Mouse (Mus musculus): ENCODE data around the gene Fez2. TPM values are rescaled to one million over a fixed set of nuclear protein-coding genes. Genes with fewer than 3 reads are reported as not detected.

Fez2 gene
- polyA plus RNA-seq, 1 experiment from 2014 or later = 18.7 TPM

- 82% methylated on average over 17 of the region's 17 CpGs for WGBS (ENCODE audit: insufficient replicate concordance)
- no peak for ATAC-seq (ENCODE audit: insufficient read depth)
- Histone ChIP-seq H3K27ac (replicated peaks) (no peak overlapping the region), H3K9ac (no peak overlapping the region), H3K4me2 (no peak overlapping the region), H3K27me3 (no peaks in the 10 kb centered on the region), H3K36me3 (replicated peaks) (no peaks in the 10 kb centered on the region), H3K4me1 (replicated peaks) (no peaks in the 10 kb centered on the region), H3K4me3 (replicated peaks) (no peak overlapping the region), H3K9me3 (replicated peaks) (no peaks in the 10 kb centered on the region)
These were observed 70.7 kb downstream of the Fez2 start for GRCm38 (mm10) chr17:78347111-78347801.

- WGBS (ENCODE audit: insufficient replicate concordance) = 84% methylated on average over 3 of the region's 3 CpGs
These were observed 74.3 kb downstream of the Fez2 start for GRCm38 (mm10) chr17:78343688-78344087.

GRCm38 (mm10) chr17:78335250-78335649, 82.7 kb downstream of the Fez2 start:
- ATAC-seq (ENCODE audit: insufficient read depth) = no peak
- H3K27me3 ChIP-seq = no peaks in the 10 kb centered on the region
- WGBS (ENCODE audit: insufficient replicate concordance) = 80% methylated on average over 8 of the region's 8 CpGs

More at GRCm38 (mm10) chr17:78343688-78344087, 74.3 kb downstream of the Fez2 start:
- H3K9ac ChIP-seq = no peak overlapping the region
- H3K4me1 ChIP-seq (replicated peaks) = no peaks in the 10 kb centered on the region
- no peak overlapping the region for H3K4me2 ChIP-seq
- no peak for ATAC-seq (ENCODE audit: insufficient read depth)
- H3K27ac ChIP-seq (replicated peaks) = no peak overlapping the region
- H3K36me3 ChIP-seq (replicated peaks) = no peaks in the 10 kb centered on the region
- H3K4me3 ChIP-seq (replicated peaks) = no peak overlapping the region
- no peaks in the 10 kb centered on the region for H3K27me3 ChIP-seq
- no peaks in the 10 kb centered on the region for H3K9me3 ChIP-seq (replicated peaks)

GRCm38 (mm10) chr17:78333275-78333674, 84.7 kb downstream of the Fez2 start:
- no peak for ATAC-seq (ENCODE audit: insufficient read depth)

More at GRCm38 (mm10) chr17:78335250-78335649, 82.7 kb downstream of the Fez2 start:
- no peaks in the 10 kb centered on the region for H3K9me3 ChIP-seq (replicated peaks)
- H3K4me1 ChIP-seq (replicated peaks) = peaks cover 10% of the 10 kb centered on the region; the same call in 1 of the 2 replicates
- no peak overlapping the region for H3K4me3 ChIP-seq (replicated peaks)
- H3K9ac ChIP-seq = no peak overlapping the region
- no peak overlapping the region for H3K27ac ChIP-seq (replicated peaks)
- no peak overlapping the region for H3K4me2 ChIP-seq
- no peaks in the 10 kb centered on the region for H3K36me3 ChIP-seq (replicated peaks)

GRCm38 (mm10) chr17:78331438-78331837, 86.5 kb downstream of the Fez2 start:
- Histone ChIP-seq H3K4me3 (replicated peaks) (no peak overlapping the region), H3K27ac (replicated peaks) (0 out of 2 replicates have a peak overlapping the region, but pooled peaks have one; percentile 46), H3K9me3 (replicated peaks) (no peaks in the 10 kb centered on the region), H3K9ac (no peak overlapping the region), H3K4me2 (no peak overlapping the region), H3K4me1 (replicated peaks) (peaks cover 36% of the 10 kb centered on the region), H3K27me3 (no peaks in the 10 kb centered on the region), H3K36me3 (replicated peaks) (no peaks in the 10 kb centered on the region)
- 53% methylated on average over 8 of the region's 8 CpGs for WGBS (ENCODE audit: insufficient replicate concordance)
- no peak for ATAC-seq (ENCODE audit: insufficient read depth)

More at GRCm38 (mm10) chr17:78333275-78333674, 84.7 kb downstream of the Fez2 start:
- Histone ChIP-seq H3K9ac (no peak overlapping the region), H3K36me3 (replicated peaks) (no peaks in the 10 kb centered on the region), H3K4me2 (no peak overlapping the region), H3K4me3 (replicated peaks) (no peak overlapping the region), H3K27ac (replicated peaks) (no peak overlapping the region), H3K9me3 (replicated peaks) (no peaks in the 10 kb centered on the region), H3K4me1 (replicated peaks) (peaks cover 20% of the 10 kb centered on the region), H3K27me3 (no peaks in the 10 kb centered on the region)
- 82% methylated on average over 10 of the region's 10 CpGs for WGBS (ENCODE audit: insufficient replicate concordance)

- H3K36me3 ChIP-seq (replicated peaks) = no peaks in the 10 kb centered on the region
- H3K9me3 ChIP-seq (replicated peaks) = no peaks in the 10 kb centered on the region
- no peak overlapping the region for H3K9ac ChIP-seq
- H3K4me2 ChIP-seq = peak overlapping the region; percentile 35
- no peaks in the 10 kb centered on the region for H3K27me3 ChIP-seq
- H3K27ac ChIP-seq (replicated peaks) = peak overlapping the region; percentile 83
- peaks cover 44% of the 10 kb centered on the region for H3K4me1 ChIP-seq (replicated peaks)
- WGBS (ENCODE audit: insufficient replicate concordance) = 12% methylated on average over 3 of the region's 3 CpGs
- ATAC-seq (ENCODE audit: insufficient read depth) = peak; percentile 94
- H3K4me3 ChIP-seq (replicated peaks) = no peak overlapping the region
These were observed 89.7 kb downstream of the Fez2 start for GRCm38 (mm10) chr17:78328287-78328686.

GRCm38 (mm10) chr17:78327187-78327586, 90.8 kb downstream of the Fez2 start:
- Histone ChIP-seq H3K27me3 (no peaks in the 10 kb centered on the region), H3K36me3 (replicated peaks) (no peaks in the 10 kb centered on the region), H3K4me1 (replicated peaks) (peaks cover 46% of the 10 kb centered on the region), H3K9ac (no peak overlapping the region), H3K4me3 (replicated peaks) (no peak overlapping the region), H3K27ac (replicated peaks) (peak overlapping the region; percentile 59), H3K4me2 (no peak overlapping the region), H3K9me3 (replicated peaks) (no peaks in the 10 kb centered on the region)
- peak; percentile 33; the same call in 1 of the 2 replicates for ATAC-seq (ENCODE audit: insufficient read depth)
- WGBS (ENCODE audit: insufficient replicate concordance) = 21% methylated on average over 4 of the region's 4 CpGs

- no peak overlapping the region for H3K4me3 ChIP-seq (replicated peaks)
- H3K4me2 ChIP-seq = no peak overlapping the region
- H3K36me3 ChIP-seq (replicated peaks) = no peaks in the 10 kb centered on the region
- no peaks in the 10 kb centered on the region for H3K27me3 ChIP-seq
- whole genome bisulfite sequencing (ENCODE audit: insufficient replicate concordance) = 67% methylated on average over 2 of the region's 2 CpGs
- H3K9me3 ChIP-seq (replicated peaks) = no peaks in the 10 kb centered on the region
- peak overlapping the region; percentile 59 for H3K27ac ChIP-seq (replicated peaks)
- peaks cover 47% of the 10 kb centered on the region for H3K4me1 ChIP-seq (replicated peaks)
- no peak for ATAC-seq (ENCODE audit: insufficient read depth)
- no peak overlapping the region for H3K9ac ChIP-seq
These were observed 91.6 kb downstream of the Fez2 start for GRCm38 (mm10) chr17:78326381-78326780.

GRCm38 (mm10) chr17:78325761-78326332, 92.1 kb downstream of the Fez2 start:
- H3K27ac ChIP-seq (replicated peaks) = peak overlapping the region; percentile 59
- H3K27me3 ChIP-seq = no peaks in the 10 kb centered on the region
- H3K4me1 ChIP-seq (replicated peaks) = peaks cover 45% of the 10 kb centered on the region
- 74% methylated on average over 7 of the region's 7 CpGs for WGBS (ENCODE audit: insufficient replicate concordance)
- no peak overlapping the region for H3K9ac ChIP-seq
- no peak overlapping the region for H3K4me2 ChIP-seq
- no peak for ATAC-seq (ENCODE audit: insufficient read depth)
- no peaks in the 10 kb centered on the region for H3K9me3 ChIP-seq (replicated peaks)
- no peak overlapping the region for H3K4me3 ChIP-seq (replicated peaks)
- no peaks in the 10 kb centered on the region for H3K36me3 ChIP-seq (replicated peaks)

GRCm38 (mm10) chr17:78322369-78323335, 95.3 kb downstream of the Fez2 start:
- 0 out of 2 replicates have a peak overlapping the region, but pooled peaks have one; percentile 9 for H3K27ac ChIP-seq (replicated peaks)

More at GRCm38 (mm10) chr17:78322369-78323335, 95.3 kb downstream of the Fez2 start:
- Histone ChIP-seq H3K4me2 (no peak overlapping the region), H3K36me3 (replicated peaks) (no peaks in the 10 kb centered on the region), H3K9me3 (replicated peaks) (no peaks in the 10 kb centered on the region), H3K4me1 (replicated peaks) (peaks cover 37% of the 10 kb centered on the region), H3K9ac (no peak overlapping the region), H3K27me3 (no peaks in the 10 kb centered on the region), H3K4me3 (replicated peaks) (no peak overlapping the region)
- no peak for ATAC-seq (ENCODE audit: insufficient read depth)
- WGBS (ENCODE audit: insufficient replicate concordance) = 70% methylated on average over 18 of the region's 18 CpGs

All from liver, embryonic 15.5 days (tissue).